Mouse (Mus musculus): Measurements from ENCODE around the gene Iqsec1. TPM values are rescaled to one million over a fixed set of nuclear protein-coding genes. Genes with fewer than 3 reads are reported as not detected.
A peak's percentile ranks its signal among the peaks of the same experiment; 100 is the strongest.

Iqsec1 gene
- polyA plus RNA-seq, 1 experiment from 2014 or later, result 5.1 TPM

GRCm38 (mm10) chr6:90898107-90898506 is 90.4 kb downstream of the Iqsec1 start:
- no peaks in the 10 kb centered on the region for H3K27me3 ChIP-seq (ENCODE audit: control insufficient read depth, insufficient read depth, low read length)
- no peak overlapping the region for H3K4me3 ChIP-seq (ENCODE audit: low read depth, low read length)
- no peak overlapping the region for H3K9ac ChIP-seq (ENCODE audit: low read length)
- H3K4me1 ChIP-seq (replicated peaks; ENCODE audit: control insufficient read depth, insufficient read depth), result no peaks in the 10 kb centered on the region
- peak; percentile 61; the same call in 1 of the 2 replicates for ATAC-seq (ENCODE audit: low FRiP score, low TSS enrichment)
- 15% methylated on average over 1 of the region's 1 CpGs for WGBS
- no peak for TF ChIP-seq EP300 (optimal IDR thresholded peaks at IDR 0.05)
- no peak for TF ChIP-seq CTCF (IDR thresholded peaks at IDR 0.05; ENCODE audit: low read depth)
- no peaks in the 10 kb centered on the region for H3K9me3 ChIP-seq (ENCODE audit: control insufficient read depth, low read length)
- H3K36me3 ChIP-seq (ENCODE audit: control insufficient read depth, insufficient read depth, low read length), result no peaks in the 10 kb centered on the region
- H3K27ac ChIP-seq (replicated peaks), result no peak overlapping the region
- H3K4me2 ChIP-seq (replicated peaks; ENCODE audit: low read depth), result no peak overlapping the region
- DNase-seq (ENCODE audit: low spot score), result peak; percentile 55

GRCm38 (mm10) chr6:90892401-90892800 is 96.1 kb downstream of the Iqsec1 start:
- 92% methylated on average over 1 of the region's 1 CpGs for WGBS

GRCm38 (mm10) chr6:90889356-90890285 is 98.9 kb downstream of the Iqsec1 start:
- no peak for DNase-seq (ENCODE audit: low spot score)
- Histone ChIP-seq H3K4me3 (ENCODE audit: low read depth, low read length) (no peak overlapping the region), H3K27me3 (ENCODE audit: control insufficient read depth, insufficient read depth, low read length) (no peaks in the 10 kb centered on the region), H3K4me2 (replicated peaks; ENCODE audit: low read depth) (no peak overlapping the region), H3K9me3 (ENCODE audit: control insufficient read depth, low read length) (no peaks in the 10 kb centered on the region), H3K9ac (ENCODE audit: low read length) (no peak overlapping the region), H3K36me3 (ENCODE audit: control insufficient read depth, insufficient read depth, low read length) (no peaks in the 10 kb centered on the region), H3K27ac (replicated peaks) (no peak overlapping the region), H3K4me1 (replicated peaks; ENCODE audit: control insufficient read depth, insufficient read depth) (no peaks in the 10 kb centered on the region)
- TF ChIP-seq EP300 (optimal IDR thresholded peaks at IDR 0.05) (no peak), CTCF (IDR thresholded peaks at IDR 0.05; ENCODE audit: low read depth) (no peak)
- ATAC-seq (ENCODE audit: low FRiP score, low TSS enrichment), result no peak
- 83% methylated on average over 7 of the region's 7 CpGs for WGBS

More at GRCm38 (mm10) chr6:90892401-90892800, 96.1 kb downstream of the Iqsec1 start:
- Histone ChIP-seq H3K27ac (replicated peaks) (no peak overlapping the region), H3K4me2 (replicated peaks; ENCODE audit: low read depth) (no peak overlapping the region), H3K9me3 (ENCODE audit: control insufficient read depth, low read length) (no peaks in the 10 kb centered on the region), H3K36me3 (ENCODE audit: control insufficient read depth, insufficient read depth, low read length) (no peaks in the 10 kb centered on the region), H3K27me3 (ENCODE audit: control insufficient read depth, insufficient read depth, low read length) (no peaks in the 10 kb centered on the region), H3K4me3 (ENCODE audit: low read depth, low read length) (no peak overlapping the region), H3K4me1 (replicated peaks; ENCODE audit: control insufficient read depth, insufficient read depth) (no peaks in the 10 kb centered on the region), H3K9ac (ENCODE audit: low read length) (no peak overlapping the region)
- TF ChIP-seq CTCF (IDR thresholded peaks at IDR 0.05; ENCODE audit: low read depth) (no peak), EP300 (optimal IDR thresholded peaks at IDR 0.05) (no peak)
- ATAC-seq (ENCODE audit: low FRiP score, low TSS enrichment) (no peak), DNase-seq (ENCODE audit: low spot score) (no peak)

- Histone ChIP-seq H3K9ac (ENCODE audit: low read length) (no peak overlapping the region), H3K36me3 (ENCODE audit: control insufficient read depth, insufficient read depth, low read length) (no peaks in the 10 kb centered on the region), H3K27ac (replicated peaks) (no peak overlapping the region), H3K4me1 (replicated peaks; ENCODE audit: control insufficient read depth, insufficient read depth) (no peaks in the 10 kb centered on the region), H3K27me3 (ENCODE audit: control insufficient read depth, insufficient read depth, low read length) (no peaks in the 10 kb centered on the region), H3K4me3 (ENCODE audit: low read depth, low read length) (no peak overlapping the region), H3K4me2 (replicated peaks; ENCODE audit: low read depth) (no peak overlapping the region), H3K9me3 (ENCODE audit: control insufficient read depth, low read length) (no peaks in the 10 kb centered on the region)
- TF ChIP-seq CTCF (IDR thresholded peaks at IDR 0.05; ENCODE audit: low read depth), result no peak
- TF ChIP-seq EP300 (optimal IDR thresholded peaks at IDR 0.05), result no peak
- WGBS, result 64% methylated on average over 5 of the region's 5 CpGs
- DNase-seq (ENCODE audit: low spot score) (no peak), ATAC-seq (ENCODE audit: low FRiP score, low TSS enrichment) (no peak)
Measured at GRCm38 (mm10) chr6:90887024-90887775, 101.3 kb downstream of the Iqsec1 start.

- no peak overlapping the region for H3K27ac ChIP-seq (replicated peaks)
- ATAC-seq (ENCODE audit: low FRiP score, low TSS enrichment) (no peak), DNase-seq (ENCODE audit: low spot score) (no peak)
- H3K9me3 ChIP-seq (ENCODE audit: control insufficient read depth, low read length), result no peaks in the 10 kb centered on the region
- H3K36me3 ChIP-seq (ENCODE audit: control insufficient read depth, insufficient read depth, low read length), result no peaks in the 10 kb centered on the region
- H3K4me3 ChIP-seq (ENCODE audit: low read depth, low read length), result no peak overlapping the region
- H3K4me2 ChIP-seq (replicated peaks; ENCODE audit: low read depth), result no peak overlapping the region
- no peaks in the 10 kb centered on the region for H3K27me3 ChIP-seq (ENCODE audit: control insufficient read depth, insufficient read depth, low read length)
- TF ChIP-seq EP300 (optimal IDR thresholded peaks at IDR 0.05) (no peak), CTCF (IDR thresholded peaks at IDR 0.05; ENCODE audit: low read depth) (no peak)
- H3K4me1 ChIP-seq (replicated peaks; ENCODE audit: control insufficient read depth, insufficient read depth), result no peaks in the 10 kb centered on the region
- H3K9ac ChIP-seq (ENCODE audit: low read length), result no peak overlapping the region
- WGBS, result 95% methylated on average over 1 of the region's 1 CpGs
Measured at GRCm38 (mm10) chr6:90885626-90886025, 102.9 kb downstream of the Iqsec1 start.

All from stomach, postnatal 0 days (tissue).